Mouse (Mus musculus): Measurements from ENCODE around the gene Olfr1186.

DNA sequence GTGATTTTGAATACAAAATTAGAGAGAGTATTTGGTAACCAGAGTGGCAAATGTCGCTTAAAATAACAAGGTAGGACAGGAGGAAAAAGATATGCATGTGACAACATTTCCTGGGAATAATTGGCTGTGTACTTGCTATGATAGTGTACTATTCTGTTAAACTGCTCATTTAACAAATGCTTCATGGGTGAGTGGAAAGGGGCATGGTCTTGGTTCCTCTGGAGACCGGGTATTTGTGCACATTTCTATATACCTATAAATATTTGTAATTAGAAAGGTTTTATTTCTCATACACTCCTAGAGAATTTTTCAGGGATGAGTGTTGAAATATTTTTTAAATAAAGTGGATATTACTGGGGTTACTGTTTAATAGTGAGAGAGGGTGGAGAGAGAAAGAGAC is at the start of gene Olfr1186:
- no peak for TF ChIP-seq CTCF (IDR thresholded peaks at IDR 0.05; ENCODE audit: low read depth)
- TF ChIP-seq EP300 (IDR thresholded peaks at IDR 0.05; ENCODE audit: low read depth): no peak

All from heart, postnatal 0 days (tissue).